Mouse (Mus musculus) adrenal gland, adult 8-10 months (tissue): ENCODE measurements at regions not wholly inside any gene's neighbourhood (a gene's known extent, or its start where the extent isn't known, plus 50 kb on each side); places are given as distances from the start of the nearest gene placed in this dataset.

Experiments used
- DNase-seq: peaks from one replicate; pipeline ENCODE4 v3.0.0; 2022

- DNase-seq: no peak
Observed at GRCm38 (mm10) chr1:181299826-181300225, 52.6 kb upstream of the Cnih3 start.

- DNase-seq: no peak
Observed at GRCm38 (mm10) chr1:181302151-181302550, 50.3 kb upstream of the Cnih3 start.
